Comparison of ENCODE assay signal across 35 mouse cellular contexts in the genomic region with DNA sequence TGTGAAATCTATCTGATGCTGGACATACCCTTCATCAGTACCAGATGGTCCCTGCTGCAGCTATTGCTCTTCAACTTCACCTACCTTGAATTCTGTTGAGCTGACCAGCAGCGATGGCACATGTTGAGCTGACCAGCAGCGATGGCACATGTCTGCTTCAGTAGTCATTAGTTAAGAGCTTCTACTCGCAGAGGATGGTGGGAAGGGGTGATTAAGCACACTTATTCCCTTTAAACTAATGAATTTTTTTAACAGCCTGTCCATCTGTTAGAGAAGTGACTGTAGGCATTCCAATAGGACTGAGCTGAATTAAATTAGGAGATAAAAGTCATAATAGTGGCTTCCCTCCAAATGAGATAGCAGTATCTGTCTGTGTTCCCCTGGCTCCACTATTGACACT.
"Had no signal": no experiment of that assay in that cellular context is flagged by ENCODE, and none has a peak within 500 bp of the region (broad histone marks: within the 10 kb centered on the region; RNA-seq: fewer than 3 reads in every experiment).

No protein-coding gene starts in this region.

- H3K9me3 ChIP-seq: heart, embryonic 10.5 days; heart, embryonic 13.5 days; heart, embryonic 15.5 days; hindbrain, embryonic 10.5 days; hindbrain, embryonic 12.5 days; hindbrain, embryonic 13.5 days; hindbrain, embryonic 15.5 days; intestine, embryonic 15.5 days; kidney, embryonic 15.5 days had no signal

- H3K4me3 ChIP-seq: heart, embryonic 10.5 days; heart, embryonic 12.5 days; heart, embryonic 13.5 days; heart, embryonic 15.5 days; hindbrain, embryonic 10.5 days; hindbrain, embryonic 12.5 days; hindbrain, embryonic 13.5 days; hindbrain, embryonic 15.5 days; intestine, embryonic 15.5 days; kidney, embryonic 15.5 days; layer of hippocampus, adult 2 months; left cerebral cortex, adult 2 months had no signal

- ATAC-seq: hindbrain, embryonic 16.5 days; hindbrain, postnatal 0 days; inflammation-experienced regulatory T-cells, adult 6 months; intestine, embryonic 15.5 days; intestine, embryonic 16.5 days; intestine, postnatal 0 days had no signal

- H3K4me2 ChIP-seq: heart, embryonic 11.5 days; heart, embryonic 12.5 days; heart, embryonic 13.5 days; heart, embryonic 15.5 days; hindbrain, embryonic 12.5 days; hindbrain, embryonic 13.5 days; hindbrain, embryonic 14.5 days; hindbrain, embryonic 15.5 days; intestine, embryonic 15.5 days; kidney, embryonic 15.5 days had no signal

- H3K9ac ChIP-seq: heart, embryonic 12.5 days; heart, embryonic 13.5 days; heart, embryonic 15.5 days; hindbrain, embryonic 12.5 days; hindbrain, embryonic 13.5 days; hindbrain, embryonic 14.5 days; hindbrain, embryonic 15.5 days; intestine, embryonic 15.5 days; kidney, embryonic 15.5 days had no signal

- DNase-seq: heart, postnatal 10 days; heart, postnatal 14 days; heart, postnatal 36 days; heart, postnatal 4 days; kidney, adult 11 months; kidney, adult 18-20 months; kidney, adult 2 months; kidney, adult 8-10 months; kidney, adult 9 months; kidney, postnatal 10 days; kidney, postnatal 14 days; kidney, postnatal 25 days; kidney, postnatal 36 days; kidney, postnatal 4 days; layer of hippocampus, postnatal 36 days had no signal

- H3K4me1 ChIP-seq: heart, embryonic 10.5 days; heart, embryonic 12.5 days; heart, embryonic 13.5 days; heart, embryonic 15.5 days; hindbrain, embryonic 10.5 days; hindbrain, embryonic 12.5 days; hindbrain, embryonic 13.5 days; hindbrain, embryonic 15.5 days; intestine, embryonic 15.5 days; kidney, embryonic 15.5 days had no signal

- H3K27me3 ChIP-seq: heart, embryonic 12.5 days; heart, embryonic 13.5 days; heart, embryonic 15.5 days; hindbrain, embryonic 12.5 days; hindbrain, embryonic 13.5 days; hindbrain, embryonic 15.5 days; intestine, embryonic 15.5 days; kidney, embryonic 15.5 days had no signal

- H3K36me3 ChIP-seq: heart, embryonic 10.5 days; heart, embryonic 12.5 days; heart, embryonic 13.5 days; heart, embryonic 15.5 days; hindbrain, embryonic 10.5 days; hindbrain, embryonic 12.5 days; hindbrain, embryonic 13.5 days; hindbrain, embryonic 15.5 days; intestine, embryonic 15.5 days; kidney, embryonic 15.5 days had no signal

- H3K27ac ChIP-seq: heart, embryonic 10.5 days; heart, embryonic 13.5 days; heart, embryonic 15.5 days; hindbrain, embryonic 10.5 days; hindbrain, embryonic 12.5 days; hindbrain, embryonic 13.5 days; hindbrain, embryonic 14.5 days; hindbrain, embryonic 15.5 days; hindbrain, postnatal 0 days; intestine, embryonic 15.5 days; kidney, embryonic 15.5 days; kidney, postnatal 0 days; layer of hippocampus, adult 2 months; left cerebral cortex, adult 2 months had no signal
